Mouse (Mus musculus): ENCODE measurements around the gene Gm11627. TPM values are rescaled to one million over a fixed set of nuclear protein-coding genes. Genes with fewer than 3 reads are reported as not detected.

The Gm11627 gene
- polyA plus RNA-seq, 1 experiment from 2014 or later = 22.0 TPM

DNA sequence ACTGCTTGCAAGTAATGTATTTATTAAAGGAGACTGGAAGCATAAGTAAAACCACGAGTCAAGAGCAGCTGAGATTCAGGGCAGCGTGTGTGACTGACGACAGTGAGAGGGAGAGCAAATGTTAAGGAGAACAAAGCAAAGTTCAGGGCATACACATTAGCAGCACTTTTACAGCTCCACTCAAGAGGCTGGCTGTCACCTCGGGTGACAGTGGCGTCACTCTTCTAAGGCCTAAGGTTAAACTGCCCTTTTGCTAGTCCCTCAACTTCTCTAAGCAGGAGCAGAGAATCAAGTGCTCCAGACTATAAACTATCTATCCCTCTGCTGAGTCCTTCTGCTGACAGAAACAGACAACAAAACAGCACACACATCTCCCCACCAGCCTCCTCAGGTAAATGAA is 47.8 kb downstream of the Gm11627 start:
- 0 out of 2 replicates have a peak, but pooled peaks cover 3% of the 10 kb centered on the region for H3K4me1 ChIP-seq (ENCODE audit: control insufficient read depth, insufficient read depth, low read length)
- no peak overlapping the region for H3K27ac ChIP-seq (ENCODE audit: low read length)
- WGBS = 36% methylated on average over 5 of the region's 5 CpGs
- no peak overlapping the region for H3K4me2 ChIP-seq (ENCODE audit: low read depth, low read length)
- no peak for ATAC-seq (ENCODE audit: insufficient read depth, low FRiP score)
- no peak overlapping the region for H3K9ac ChIP-seq (ENCODE audit: low read length)
- H3K4me3 ChIP-seq (replicated peaks; ENCODE audit: low read length) = no peak overlapping the region
- no peaks in the 10 kb centered on the region for H3K27me3 ChIP-seq (ENCODE audit: control insufficient read depth, insufficient read depth, low read length)
- no peaks in the 10 kb centered on the region for H3K36me3 ChIP-seq (ENCODE audit: control insufficient read depth, insufficient read depth, low read length)
- H3K9me3 ChIP-seq (replicated peaks; ENCODE audit: control insufficient read depth, low read length) = no peaks in the 10 kb centered on the region

Other genes starting within 250 kb of the Gm11627 start
- 38.9 and 47.2 TPM in 2 replicates for gene Slc4a1, start 213.3 kb downstream of the Gm11627 start, polyA plus RNA-seq (2015; fragmentation: Nextera tagmentation; extraction: Ambion mirVana)
- 6.8 and 7.6 TPM in 2 replicates for gene Rundc3a, start 186.1 kb downstream of the Gm11627 start, polyA plus RNA-seq (2015; fragmentation: Nextera tagmentation; extraction: Ambion mirVana)
- 239 and 243 TPM in 2 replicates for gene Slc25a39, start 171.5 kb downstream of the Gm11627 start, polyA plus RNA-seq (2015; fragmentation: Nextera tagmentation; extraction: Ambion mirVana)
- gene Grn, start 149.1 kb downstream of the Gm11627 start, polyA plus RNA-seq (2015; fragmentation: Nextera tagmentation; extraction: Ambion mirVana) = 187 and 207 TPM in 2 replicates
- 2.5 and 3.3 TPM in 2 replicates for gene Fam171a2, start 131.8 kb downstream of the Gm11627 start, polyA plus RNA-seq (2015; fragmentation: Nextera tagmentation; extraction: Ambion mirVana)
- gene Itga2b, start 109.3 kb downstream of the Gm11627 start, polyA plus RNA-seq (2015; fragmentation: Nextera tagmentation; extraction: Ambion mirVana) = 8.6 and 10.8 TPM in 2 replicates
- 34.9 and 47.0 TPM in 2 replicates for gene Gpatch8, start 23.1 kb downstream of the Gm11627 start, polyA plus RNA-seq (2015; fragmentation: Nextera tagmentation; extraction: Ambion mirVana)
- 12.2 and 15.4 TPM in 2 replicates for gene Fzd2, start 24.9 kb upstream of the Gm11627 start, polyA plus RNA-seq (2015; fragmentation: Nextera tagmentation; extraction: Ambion mirVana)
- gene Meioc, start 84.3 kb upstream of the Gm11627 start, polyA plus RNA-seq (2015; fragmentation: Nextera tagmentation; extraction: Ambion mirVana) = 0.40 and 0.79 TPM in 2 replicates
- 39.8 and 44.6 TPM in 2 replicates for gene Ccdc43, start 118.3 kb upstream of the Gm11627 start, polyA plus RNA-seq (2015; fragmentation: Nextera tagmentation; extraction: Ambion mirVana)
- gene Adam11, start 182.0 kb upstream of the Gm11627 start, polyA plus RNA-seq (2015; fragmentation: Nextera tagmentation; extraction: Ambion mirVana) = 4.5 and 5.2 TPM in 2 replicates
- gene Gjc1, start 240.2 kb upstream of the Gm11627 start, polyA plus RNA-seq (2015; fragmentation: Nextera tagmentation; extraction: Ambion mirVana) = 30.1 and 38.5 TPM in 2 replicates

All from stomach, embryonic 16.5 days (tissue).